Mouse (Mus musculus): ENCODE results near the gene 4833420G17Rik. TPM values are rescaled to one million over a fixed set of nuclear protein-coding genes. Genes with fewer than 3 reads are reported as not detected.

Gene 4833420G17Rik
- polyA plus RNA-seq, 1 experiment from 2014 or later, result 122 TPM

Other genes starting within 250 kb of the 4833420G17Rik start
- gene Paip1, start 34.2 kb upstream of the 4833420G17Rik start, polyA plus RNA-seq (2014; fragmentation: Nextera tagmentation; extraction: Ambion mirVana), result 168 and 207 TPM in 2 replicates
- gene Tmem267, start 25.3 kb downstream of the 4833420G17Rik start, polyA plus RNA-seq (2014; fragmentation: Nextera tagmentation; extraction: Ambion mirVana), result 4.2 and 6.6 TPM in 2 replicates
- 2.3 and 3.0 TPM in 2 replicates for gene 3110070M22Rik, start 25.6 kb downstream of the 4833420G17Rik start, polyA plus RNA-seq (2014; fragmentation: Nextera tagmentation; extraction: Ambion mirVana)
- 0.22 and 0.43 TPM in 2 replicates for gene Ccl28, start 161.1 kb downstream of the 4833420G17Rik start, polyA plus RNA-seq (2014; fragmentation: Nextera tagmentation; extraction: Ambion mirVana)
- gene Hmgcs1, start 227.6 kb downstream of the 4833420G17Rik start, polyA plus RNA-seq (2014; fragmentation: Nextera tagmentation; extraction: Ambion mirVana), result 432 and 511 TPM in 2 replicates

Data from midbrain, embryonic 14.5 days (tissue).